Mouse (Mus musculus) small intestine, adult 2 months (tissue): ENCODE data around the gene Fmo6.

Experiments used
- CTCF ChIP-seq: fragments of 200-500 bp; IDR thresholded peaks from 2 replicates; pipeline ENCODE4 v1.5.1; 2012; ENCODE audit warnings: low read depth, mild to moderate bottlenecking, control low read depth, inconsistent platforms, low read length, moderate library complexity, mixed read lengths; ENCODE audit not compliant: insufficient replicate concordance, insufficient read length; ENCODE audit errors: extremely low read depth
- POLR2A ChIP-seq: fragments of 200-500 bp; IDR thresholded peaks from 2 replicates; pipeline ENCODE4 v1.6.1; 2012; ENCODE audit warnings: low read depth, mild to moderate bottlenecking, control low read depth, inconsistent platforms, low read length, moderate library complexity

DNA sequence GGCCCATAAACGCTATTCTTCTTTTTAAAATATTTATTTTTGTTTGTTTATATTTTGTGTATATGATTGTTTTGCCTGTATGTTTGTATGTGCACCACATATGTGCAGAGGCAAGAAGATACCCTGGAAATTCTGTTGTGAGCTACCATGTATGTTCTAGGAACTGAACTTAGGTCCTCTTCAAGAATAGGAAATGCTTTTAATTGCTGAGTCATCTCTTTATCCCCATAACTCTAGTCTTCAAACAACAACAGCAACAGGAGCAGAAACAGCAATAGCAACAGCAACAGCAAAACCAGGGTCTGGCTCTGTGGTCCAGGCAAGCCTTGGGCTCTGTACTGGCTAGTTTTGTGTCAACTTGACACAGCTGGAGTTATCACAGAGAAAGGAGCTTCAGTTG is 12.4 kb upstream of the Fmo6 start:
- no peak for TF ChIP-seq CTCF
- TF ChIP-seq POLR2A: no peak
